Mouse (Mus musculus): Measurements from ENCODE around the gene Ppp1r12b. TPM values are rescaled to one million over a fixed set of nuclear protein-coding genes. Genes with fewer than 3 reads are reported as not detected.
A peak's percentile ranks its signal among the peaks of the same experiment; 100 is the strongest.

The Ppp1r12b gene
- total RNA-seq, 2 experiments from 2014 or later: 5.6 to 7.5 TPM

DNA sequence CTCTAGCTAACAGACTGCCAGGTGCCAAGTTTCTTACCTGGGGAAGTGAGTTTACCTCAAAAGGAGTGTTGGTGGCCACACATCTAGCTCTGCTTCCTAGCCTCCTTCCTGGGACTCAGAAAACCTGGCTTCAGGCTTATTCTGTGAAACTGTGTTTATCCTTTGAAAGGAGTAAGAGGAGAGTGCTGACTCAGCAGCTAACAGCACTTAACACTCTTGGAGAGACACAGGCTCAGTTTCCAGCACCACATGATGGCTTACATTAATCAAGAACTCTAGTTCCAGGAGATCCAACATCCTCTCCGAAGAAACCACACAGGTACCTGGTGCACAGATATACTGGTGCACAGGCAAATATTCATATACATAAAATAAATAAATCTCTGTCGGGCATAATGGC lies 12.8 kb downstream of the Ppp1r12b start:
- ATAC-seq (replicated peaks; ENCODE audit: poor library complexity): no peak

GRCm38 (mm10) chr1:134940863-134941262 lies 14.9 kb downstream of the Ppp1r12b start:
- ATAC-seq (replicated peaks; ENCODE audit: poor library complexity): no peak

GRCm38 (mm10) chr1:134938233-134938632 lies 17.5 kb downstream of the Ppp1r12b start:
- ATAC-seq (replicated peaks; ENCODE audit: poor library complexity): no peak

DNA sequence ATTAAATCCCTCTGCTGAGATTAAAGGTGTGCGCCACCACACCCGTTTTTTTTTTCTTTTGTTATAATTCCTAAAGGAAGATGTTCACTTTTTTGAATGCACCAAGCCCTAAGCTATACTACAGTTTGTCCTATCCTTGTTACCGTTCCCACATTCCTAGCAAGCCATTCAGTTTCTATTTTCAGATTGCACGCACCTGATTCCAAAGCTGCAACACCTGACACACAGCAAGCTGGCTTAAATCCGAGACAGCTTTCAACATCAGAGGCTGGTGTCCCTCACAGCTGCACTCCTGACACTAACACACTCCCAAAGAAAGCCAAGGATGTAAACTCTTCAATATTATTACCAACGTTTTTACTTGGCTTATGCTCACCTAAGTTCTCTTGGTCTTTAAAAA lies 19.4 kb downstream of the Ppp1r12b start:
- ATAC-seq (replicated peaks; ENCODE audit: poor library complexity): no peak

DNA sequence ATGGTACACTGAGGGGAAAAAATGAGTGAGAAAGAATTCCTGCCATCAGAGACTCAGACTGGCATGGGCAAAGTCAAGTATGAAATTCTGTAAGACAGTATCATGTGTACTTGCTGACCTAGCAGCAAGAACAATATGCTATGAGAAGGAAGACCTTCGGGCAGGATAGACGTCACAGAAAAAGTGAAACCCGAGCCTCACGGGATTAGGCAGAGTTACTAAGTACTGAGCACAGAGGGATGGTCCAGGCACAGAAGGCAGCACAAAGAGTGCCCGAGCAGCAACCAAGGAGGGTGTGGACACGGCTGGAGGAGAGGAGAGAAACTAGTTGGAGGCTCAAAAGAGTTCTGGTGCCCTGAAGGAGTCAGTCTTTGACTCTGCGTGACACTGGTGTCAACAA lies 23.3 kb downstream of the Ppp1r12b start:
- ATAC-seq (replicated peaks; ENCODE audit: poor library complexity): no peak

DNA sequence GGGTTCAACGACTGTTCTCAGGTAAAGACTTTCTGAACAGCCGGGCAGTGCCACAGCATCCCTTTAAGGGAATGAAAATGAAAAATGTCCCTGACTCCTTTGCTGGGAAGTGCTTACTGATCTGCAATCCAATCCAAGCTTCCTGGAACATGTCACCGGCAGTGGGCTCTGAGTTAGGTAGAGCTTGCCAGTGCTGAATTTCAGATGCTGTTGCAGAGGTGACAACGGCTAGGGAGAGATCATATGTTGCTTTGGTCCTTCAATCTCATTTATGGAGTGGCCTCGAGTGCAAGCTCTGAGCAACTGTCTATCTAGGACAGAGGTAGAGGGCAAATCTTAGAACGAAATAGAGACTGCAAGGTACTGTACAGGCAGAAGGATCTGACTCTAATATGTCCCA lies 36.7 kb downstream of the Ppp1r12b start:
- ATAC-seq (replicated peaks; ENCODE audit: poor library complexity): no peak

GRCm38 (mm10) chr1:134915421-134915820 lies 40.3 kb downstream of the Ppp1r12b start:
- no peak for ATAC-seq (replicated peaks; ENCODE audit: poor library complexity)

DNA sequence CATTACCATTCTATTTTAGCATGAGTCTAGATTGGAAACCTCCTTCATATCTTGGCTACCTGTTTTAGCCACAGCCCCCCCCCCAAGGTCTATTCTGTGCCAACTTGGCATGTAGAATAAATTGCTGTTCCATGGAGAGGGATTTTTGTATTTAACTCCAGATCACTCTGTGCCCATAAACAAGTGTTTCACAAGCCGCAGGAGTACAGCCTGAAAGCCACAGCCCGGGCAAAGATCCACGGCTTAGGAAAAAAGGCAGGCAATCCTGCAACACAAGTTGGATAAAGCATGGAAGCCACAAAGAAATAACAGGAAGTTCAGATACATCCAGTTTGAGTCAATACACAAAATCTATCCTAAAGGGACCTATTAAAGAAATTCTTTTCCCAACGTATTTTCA lies 42.2 kb downstream of the Ppp1r12b start:
- no peak for ATAC-seq (replicated peaks; ENCODE audit: poor library complexity)

- ATAC-seq (replicated peaks; ENCODE audit: poor library complexity): no peak
Measured at GRCm38 (mm10) chr1:134911892-134912291, 43.9 kb downstream of the Ppp1r12b start.

- ATAC-seq (replicated peaks; ENCODE audit: poor library complexity): no peak
Measured at GRCm38 (mm10) chr1:134910037-134910436, 45.7 kb downstream of the Ppp1r12b start.

GRCm38 (mm10) chr1:134909442-134909841 lies 46.3 kb downstream of the Ppp1r12b start:
- no peak for ATAC-seq (replicated peaks; ENCODE audit: poor library complexity)

- ATAC-seq (replicated peaks; ENCODE audit: poor library complexity): no peak
Measured at GRCm38 (mm10) chr1:134902051-134902619, 53.6 kb downstream of the Ppp1r12b start.

DNA sequence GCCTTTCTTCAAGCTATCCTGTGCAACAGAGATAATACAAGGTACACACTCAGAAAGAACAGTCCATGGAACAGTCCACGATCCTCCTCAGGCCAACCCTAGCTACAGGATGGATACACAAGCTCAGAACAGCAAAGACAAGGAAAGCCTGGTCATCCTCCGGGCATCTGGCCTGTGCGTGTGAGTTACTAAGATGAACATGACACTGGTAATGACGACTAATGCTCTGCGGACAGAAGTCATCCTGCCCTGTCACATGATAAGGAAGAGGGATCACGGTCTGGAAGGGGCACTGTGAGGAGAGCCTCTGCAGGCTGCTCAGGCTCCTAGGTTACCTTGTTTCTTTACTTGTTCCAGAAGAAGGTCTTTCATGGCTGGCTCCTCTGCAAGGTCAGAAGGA lies 59.7 kb downstream of the Ppp1r12b start:
- ATAC-seq (replicated peaks; ENCODE audit: poor library complexity): no peak

DNA sequence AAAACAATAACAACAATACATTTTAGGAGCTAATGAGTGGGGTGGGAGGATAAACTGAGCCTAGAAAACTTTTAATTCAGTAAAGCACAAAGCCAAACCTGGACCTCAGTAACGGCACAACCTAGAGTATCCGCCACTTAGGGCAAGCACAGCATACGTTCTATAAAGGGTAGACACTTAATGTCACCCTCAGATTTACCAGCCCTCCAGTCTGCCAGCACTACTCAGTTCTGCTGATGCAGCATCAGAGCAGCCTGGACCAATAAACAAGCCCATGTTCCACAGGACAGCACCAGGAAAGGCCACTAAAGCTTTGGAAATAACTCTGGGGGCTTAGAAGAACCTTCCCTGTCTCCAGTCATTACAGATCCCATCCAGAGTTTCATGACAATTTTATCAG lies 60.9 kb downstream of the Ppp1r12b start:
- no peak for ATAC-seq (replicated peaks; ENCODE audit: poor library complexity)

DNA sequence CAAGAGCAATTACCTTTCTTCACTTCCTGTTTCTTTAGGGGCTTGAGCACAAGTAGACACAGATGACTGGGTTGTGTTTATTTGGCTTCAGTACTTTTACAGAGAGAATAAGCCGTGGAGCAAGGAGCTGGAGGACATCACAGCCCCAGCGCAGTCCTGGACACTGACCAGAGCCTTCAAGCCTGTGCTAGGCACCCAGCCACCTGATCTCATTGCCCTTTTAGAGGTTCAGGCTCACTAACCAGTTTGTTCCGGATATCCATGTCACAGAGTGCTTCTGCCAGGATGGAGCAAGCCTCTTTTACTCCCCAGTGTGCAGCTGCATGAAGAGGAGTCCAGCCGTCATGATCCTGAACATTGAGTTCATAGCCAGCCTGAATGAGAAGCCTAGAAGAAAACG lies 63.8 kb downstream of the Ppp1r12b start:
- no peak for ATAC-seq (replicated peaks; ENCODE audit: poor library complexity)

- ATAC-seq (replicated peaks; ENCODE audit: poor library complexity): no peak
Measured at GRCm38 (mm10) chr1:134889629-134890028, 66.1 kb downstream of the Ppp1r12b start.

GRCm38 (mm10) chr1:134875800-134876199 lies 79.9 kb downstream of the Ppp1r12b start:
- no peak; the same call in 1 of the 2 replicates for ATAC-seq (replicated peaks; ENCODE audit: poor library complexity)

GRCm38 (mm10) chr1:134872678-134873077 lies 83.1 kb downstream of the Ppp1r12b start:
- 0 out of 2 replicates have a peak, but pooled peaks have one; percentile 31 for ATAC-seq (replicated peaks; ENCODE audit: poor library complexity)

DNA sequence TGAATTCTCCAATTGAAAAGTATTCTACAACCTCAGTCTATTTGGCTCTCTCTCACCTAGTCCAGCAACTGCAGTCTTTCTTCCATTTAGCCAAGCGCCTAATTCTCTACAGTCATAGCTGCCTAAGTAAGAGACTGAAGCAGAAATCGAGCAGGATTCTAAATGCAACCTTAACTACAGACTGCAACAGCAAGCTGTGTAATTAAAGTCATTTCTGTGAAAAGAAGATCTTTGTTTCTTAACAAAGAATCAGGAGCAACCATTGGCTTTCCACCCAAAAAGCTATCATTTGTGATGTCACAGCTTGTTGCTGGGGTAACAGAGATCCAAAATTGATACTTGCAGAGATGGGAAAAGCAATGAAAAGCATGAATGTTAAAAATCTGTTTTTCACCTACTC lies 89.3 kb downstream of the Ppp1r12b start:
- no peak for ATAC-seq (replicated peaks; ENCODE audit: poor library complexity)

DNA sequence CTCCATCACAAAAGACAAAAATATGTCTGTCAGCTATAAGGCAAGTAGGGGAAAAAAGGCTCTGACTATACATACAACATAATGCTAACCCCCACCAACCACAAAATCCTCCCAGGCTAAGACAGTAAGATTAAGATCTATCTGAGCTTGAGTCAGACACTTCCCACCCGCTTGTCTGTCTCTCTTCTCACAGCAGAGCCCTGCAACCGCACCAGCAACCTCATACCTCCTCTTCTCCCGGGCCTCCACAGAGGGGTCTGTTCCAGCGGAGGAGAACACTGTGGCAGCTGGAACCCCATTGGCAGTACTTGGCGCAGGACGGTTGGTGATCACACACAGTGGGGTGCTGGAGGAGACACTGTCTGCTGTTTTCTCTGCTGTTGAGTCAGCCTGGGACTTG lies 90.2 kb downstream of the Ppp1r12b start:
- no peak for ATAC-seq (replicated peaks; ENCODE audit: poor library complexity)

- no peak for ATAC-seq (replicated peaks; ENCODE audit: poor library complexity)
Measured at GRCm38 (mm10) chr1:134860538-134860937, 95.2 kb downstream of the Ppp1r12b start.

DNA sequence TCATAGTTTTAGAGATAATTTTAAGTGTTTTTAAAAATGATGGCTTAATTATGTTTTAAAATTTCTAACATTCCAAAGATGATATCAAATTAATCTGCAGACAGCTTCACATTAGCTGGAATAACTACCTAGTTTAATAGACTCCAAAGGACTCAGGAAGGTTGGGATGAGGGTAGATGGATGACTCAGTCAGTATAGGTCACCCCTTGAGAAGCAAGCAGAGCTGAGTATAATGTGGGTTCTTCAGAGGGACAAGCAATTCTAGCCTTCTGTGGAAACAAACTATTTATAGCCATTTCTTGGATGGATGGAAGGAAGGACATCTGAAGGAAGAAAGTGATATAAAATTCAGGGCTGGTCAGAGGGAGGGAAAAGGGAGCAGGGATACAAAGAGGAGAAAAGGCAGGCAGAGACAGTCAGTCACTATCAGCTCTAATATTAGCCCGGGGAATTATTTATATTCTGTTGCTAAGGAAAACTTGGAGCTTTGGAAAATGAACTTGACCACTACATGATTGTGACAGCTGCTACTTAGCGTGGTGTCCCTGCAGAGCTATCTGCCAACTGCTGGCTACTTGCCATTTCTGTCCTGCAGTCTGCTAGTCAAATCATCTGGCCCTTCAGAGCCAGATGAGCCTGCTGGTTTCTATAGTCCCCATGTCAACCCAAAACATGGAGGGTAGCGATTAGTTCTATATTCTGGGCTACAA lies 97.2 kb downstream of the Ppp1r12b start:
- no peak for ATAC-seq (replicated peaks; ENCODE audit: poor library complexity)

Measured in megakaryocyte progenitor cell, adult 5-6 weeks (primary cell).